In genomic region chr15:63412649-63413048, GRCm38 (mm10) we compare ENCODE assay signal across 23 mouse cellular contexts.
DNase-seq lines count a peak whose midpoint lies in the region; ATAC-seq and TF ChIP-seq lines count a peak whose summit lies in the region.
"Had no signal": no experiment of that assay in that cellular context is flagged by ENCODE, and none has a peak within 500 bp of the region (broad histone marks: within the 10 kb centered on the region; RNA-seq: fewer than 3 reads in every experiment).

No protein-coding gene starts in this region.

- DNase-seq in embryonic facial prominence, embryonic 14.5 days (ENCODE audit: low spot score): peak; percentile 14
- DNase-seq in embryonic facial prominence, embryonic 10.5 days (ENCODE audit: low spot score): no peak
- peak; percentile 45 for DNase-seq in lung, embryonic 14.5 days
- DNase-seq in lung, postnatal 0 days (ENCODE audit: low spot score): no peak
- peak; percentile 1 for DNase-seq in lung, postnatal 36 days
- DNase-seq in lung, adult 18-20 months: no peak
- DNase-seq in retina, embryonic 14.5 days (ENCODE audit: low spot score): no peak
- DNase-seq: adrenal gland, adult 8-10 months; adrenal gland, postnatal 14 days; adrenal gland, postnatal 36 days; B cell, adult 2 months; cerebellum, adult 11-12 months; cerebellum, adult 2 months; cerebellum, adult 9-10 months; cerebellum, postnatal 10 days; cerebellum, postnatal 25 days; forebrain, postnatal 0 days had no signal

- H3K9me3 ChIP-seq in embryonic facial prominence, embryonic 14.5 days (ENCODE audit: control insufficient read depth, low read length): no peaks in the 10 kb centered on the region
- no peaks in the 10 kb centered on the region for H3K9me3 ChIP-seq in embryonic facial prominence, embryonic 10.5 days
- no peaks in the 10 kb centered on the region for H3K9me3 ChIP-seq in lung, embryonic 14.5 days (ENCODE audit: low read depth, low read length)
- H3K9me3 ChIP-seq in lung, postnatal 0 days (ENCODE audit: low read length): no peaks in the 10 kb centered on the region
- H3K9me3 ChIP-seq: embryonic facial prominence, embryonic 13.5 days; forebrain, embryonic 13.5 days; forebrain, embryonic 15.5 days had no signal

- H3K9ac ChIP-seq in embryonic facial prominence, embryonic 14.5 days (ENCODE audit: low read depth, low read length): no peak overlapping the region
- H3K9ac ChIP-seq in lung, embryonic 14.5 days: no peak overlapping the region
- no peak overlapping the region for H3K9ac ChIP-seq in lung, postnatal 0 days (replicated peaks; ENCODE audit: low read depth)
- H3K9ac ChIP-seq: embryonic facial prominence, embryonic 13.5 days; forebrain, embryonic 13.5 days; forebrain, embryonic 15.5 days; forebrain, postnatal 0 days had no signal

- WGBS in embryonic facial prominence, embryonic 14.5 days: 75% methylated on average over 4 of the region's 4 CpGs
- 91% methylated on average over 4 of the region's 4 CpGs for WGBS in embryonic facial prominence, embryonic 10.5 days
- WGBS in lung, embryonic 14.5 days: 40% methylated on average over 4 of the region's 4 CpGs
- 57% methylated on average over 4 of the region's 4 CpGs for WGBS in lung, postnatal 0 days

- H3K4me2 ChIP-seq in embryonic facial prominence, embryonic 14.5 days (ENCODE audit: low read depth, low read length): no peak overlapping the region
- no peak overlapping the region for H3K4me2 ChIP-seq in lung, embryonic 14.5 days
- H3K4me2 ChIP-seq in lung, postnatal 0 days (replicated peaks; ENCODE audit: low read depth, low read length): no peak overlapping the region
- H3K4me2 ChIP-seq: embryonic facial prominence, embryonic 13.5 days; forebrain, embryonic 13.5 days; forebrain, embryonic 15.5 days had no signal

- H3K27me3 ChIP-seq in embryonic facial prominence, embryonic 14.5 days (replicated peaks; ENCODE audit: control insufficient read depth, insufficient read depth, low read length): no peaks in the 10 kb centered on the region
- no peaks in the 10 kb centered on the region for H3K27me3 ChIP-seq in embryonic facial prominence, embryonic 10.5 days (replicated peaks; ENCODE audit: low read depth, poor library complexity, severe bottlenecking)
- no peaks in the 10 kb centered on the region for H3K27me3 ChIP-seq in lung, embryonic 14.5 days (ENCODE audit: insufficient read depth, low read length)
- no peaks in the 10 kb centered on the region for H3K27me3 ChIP-seq in lung, postnatal 0 days (replicated peaks; ENCODE audit: insufficient read depth, low read length)
- no peaks in the 10 kb centered on the region for H3K27me3 ChIP-seq in C2C12 (ENCODE audit: control insufficient read depth, insufficient read depth, insufficient read length)
- H3K27me3 ChIP-seq: embryonic facial prominence, embryonic 13.5 days; forebrain, embryonic 13.5 days; forebrain, embryonic 15.5 days; Patski had no signal

- H3ac ChIP-seq in C2C12 (ENCODE audit: control insufficient read depth, insufficient read length, low read depth): no peak overlapping the region

- no peak for TF ChIP-seq EP300 in lung, postnatal 0 days (IDR thresholded peaks at IDR 0.05)

- H3K79me2 ChIP-seq in C2C12 (ENCODE audit: control insufficient read depth, insufficient read depth): no peaks in the 10 kb centered on the region

- H3K79me3 ChIP-seq in C2C12 (ENCODE audit: low read depth): no peaks in the 10 kb centered on the region

- no peaks in the 10 kb centered on the region for H3K4me1 ChIP-seq in embryonic facial prominence, embryonic 14.5 days (ENCODE audit: control insufficient read depth, insufficient read depth, low read length)
- no peaks in the 10 kb centered on the region for H3K4me1 ChIP-seq in embryonic facial prominence, embryonic 10.5 days
- H3K4me1 ChIP-seq in lung, embryonic 14.5 days (ENCODE audit: insufficient read depth): no peaks in the 10 kb centered on the region; the same call in 1 of the 2 replicates
- no peaks in the 10 kb centered on the region for H3K4me1 ChIP-seq in lung, postnatal 0 days (ENCODE audit: insufficient read depth, low read depth, low read length)
- H3K4me1 ChIP-seq: embryonic facial prominence, embryonic 13.5 days; forebrain, embryonic 13.5 days; forebrain, embryonic 15.5 days had no signal

- no peak overlapping the region for H3K4me3 ChIP-seq in embryonic facial prominence, embryonic 14.5 days (ENCODE audit: low read depth, low read length)
- H3K4me3 ChIP-seq in embryonic facial prominence, embryonic 10.5 days: no peak overlapping the region
- no peak overlapping the region for H3K4me3 ChIP-seq in lung, embryonic 14.5 days (ENCODE audit: low read depth, low read length)
- H3K4me3 ChIP-seq in lung, postnatal 0 days (ENCODE audit: low read depth, low read length): no peak overlapping the region
- no peak overlapping the region for H3K4me3 ChIP-seq in C2C12 (ENCODE audit: insufficient read depth, poor library complexity, severe bottlenecking)
- H3K4me3 ChIP-seq: embryonic facial prominence, embryonic 13.5 days; forebrain, embryonic 13.5 days; forebrain, embryonic 15.5 days had no signal

- no peaks in the 10 kb centered on the region for H3K36me3 ChIP-seq in embryonic facial prominence, embryonic 14.5 days (ENCODE audit: control insufficient read depth, insufficient read depth, low read length)
- no peaks in the 10 kb centered on the region for H3K36me3 ChIP-seq in embryonic facial prominence, embryonic 10.5 days (replicated peaks)
- H3K36me3 ChIP-seq in lung, embryonic 14.5 days (ENCODE audit: insufficient read depth): no peaks in the 10 kb centered on the region
- H3K36me3 ChIP-seq in lung, postnatal 0 days (ENCODE audit: insufficient read depth, low read length): no peaks in the 10 kb centered on the region
- H3K36me3 ChIP-seq in C2C12 (ENCODE audit: control insufficient read depth, insufficient read depth): no peaks in the 10 kb centered on the region
- H3K36me3 ChIP-seq: embryonic facial prominence, embryonic 13.5 days; forebrain, embryonic 15.5 days had no signal

- TF ChIP-seq CTCF in lung, embryonic 14.5 days (IDR thresholded peaks at IDR 0.05; ENCODE audit: low read depth): no peak
- no peak for TF ChIP-seq CTCF in lung, postnatal 0 days (IDR thresholded peaks at IDR 0.05)
- TF ChIP-seq CTCF in C2C12 (IDR thresholded peaks at IDR 0.05; ENCODE audit: control insufficient read depth, insufficient read depth, insufficient read length): no peak

- no peak for ATAC-seq in embryonic facial prominence, embryonic 14.5 days (ENCODE audit: low read depth)
- ATAC-seq in lung, embryonic 14.5 days (ENCODE audit: insufficient read depth): no peak
- no peak for ATAC-seq in lung, postnatal 0 days
- ATAC-seq: activated CD4-positive, CD25-positive, alpha-beta regulatory T cell, adult 4 months; forebrain, embryonic 13.5 days; forebrain, embryonic 15.5 days; forebrain, postnatal 0 days; Patski had no signal

- H3K27ac ChIP-seq in embryonic facial prominence, embryonic 14.5 days (replicated peaks; ENCODE audit: low read depth, low read length): no peak overlapping the region
- H3K27ac ChIP-seq in embryonic facial prominence, embryonic 10.5 days (replicated peaks): no peak overlapping the region
- H3K27ac ChIP-seq in lung, embryonic 14.5 days (ENCODE audit: low read depth): no peak overlapping the region
- H3K27ac ChIP-seq in lung, postnatal 0 days (ENCODE audit: low read length): no peak overlapping the region
- H3K27ac ChIP-seq: embryonic facial prominence, embryonic 13.5 days; forebrain, embryonic 13.5 days; forebrain, embryonic 15.5 days had no signal

TF ChIP-seq in C2C12, 6 proteins besides CTCF, POLR2A, EP300 and RAD21:
- peak; percentile 0 for TF ChIP-seq CEBPB (IDR thresholded peaks at IDR 0.05; ENCODE audit: low read depth)
- no peak for TF ChIP-seq FOSL1 (IDR thresholded peaks at IDR 0.05; ENCODE audit: insufficient read depth, low read length, poor library complexity, severe bottlenecking)
- no peak for TF ChIP-seq MYOG (IDR thresholded peaks at IDR 0.05; ENCODE audit: control insufficient read depth, extremely low read depth, insufficient read length)
- peak; percentile 57 for TF ChIP-seq MYOD1 (IDR thresholded peaks at IDR 0.05; ENCODE audit: control insufficient read depth, insufficient read length, low read depth)
- peak; percentile 84 for TF ChIP-seq USF1 (IDR thresholded peaks at IDR 0.05; ENCODE audit: low read depth)
- TF ChIP-seq MAX (IDR thresholded peaks at IDR 0.05): peak; percentile 64

Comparison
In these comparisons a context has a peak if more than half of its experiments do, and no peak if none do; other contexts are left out.
1. DNase-seq: peak in embryonic facial prominence, embryonic 14.5 days (single experiment), lung, embryonic 14.5 days (single experiment) and lung, postnatal 36 days (single experiment); none in embryonic facial prominence, embryonic 10.5 days (single experiment), lung, postnatal 0 days (single experiment), lung, adult 18-20 months (0 of 2) and retina, embryonic 14.5 days (single experiment).